Mouse (Mus musculus) spleen, postnatal 4 days (tissue): Measurements from ENCODE around the gene Dnah3.
A peak's percentile ranks its signal among the peaks of the same experiment; 100 is the strongest.

Source experiments
- DNase-seq, 2 experiments: peaks; one replicate each; pipeline ENCODE4 v3.0.0; 2022; ENCODE audit warnings: low spot score in 2 of 2

Dnah3 gene

DNA sequence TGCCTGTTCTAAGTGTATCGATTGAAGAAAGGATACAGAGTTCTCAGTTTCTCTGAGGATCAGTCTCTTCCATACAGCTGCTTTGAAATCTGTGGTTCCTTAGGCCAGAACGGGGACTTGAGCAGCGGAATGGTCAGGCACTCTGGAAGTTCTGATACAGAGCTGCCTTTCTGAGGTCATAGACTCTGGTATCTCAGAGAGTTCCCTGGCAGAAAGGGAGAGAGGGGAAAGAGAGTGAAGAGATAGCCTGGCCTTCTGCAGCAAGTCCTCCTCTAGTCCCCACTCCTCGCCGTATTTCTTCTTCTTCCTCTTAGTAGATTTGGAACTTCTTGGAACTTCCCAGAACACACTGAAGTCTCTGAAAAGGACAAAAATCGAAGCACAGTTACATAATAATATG lies at the start of gene Dnah3:
TSS of gene Dnah3 (minus strand) at position 101 of the 400 bp plus-strand sequence.
- DNase-seq = no peak

DNA sequence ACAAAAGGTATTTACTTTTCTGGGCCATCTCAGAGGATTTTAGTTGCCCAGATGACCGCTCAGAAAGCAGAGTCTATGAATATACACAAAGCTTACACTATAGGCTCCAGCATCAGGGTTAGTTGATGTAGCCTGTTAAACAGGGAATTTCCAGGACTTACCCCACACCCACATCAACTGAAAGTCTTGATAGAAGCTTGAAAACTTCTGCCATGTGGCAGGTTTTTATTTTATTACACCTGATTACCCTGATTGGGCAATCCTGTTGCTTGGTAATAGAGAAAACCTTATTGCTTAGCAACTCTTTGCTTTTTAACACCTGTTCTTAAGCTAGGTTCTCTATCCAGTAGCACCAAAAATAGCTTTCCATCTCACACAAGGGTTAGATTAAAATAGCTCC lies 47.7 kb upstream of the Dnah3 start:
- DNase-seq = no peak

DNA sequence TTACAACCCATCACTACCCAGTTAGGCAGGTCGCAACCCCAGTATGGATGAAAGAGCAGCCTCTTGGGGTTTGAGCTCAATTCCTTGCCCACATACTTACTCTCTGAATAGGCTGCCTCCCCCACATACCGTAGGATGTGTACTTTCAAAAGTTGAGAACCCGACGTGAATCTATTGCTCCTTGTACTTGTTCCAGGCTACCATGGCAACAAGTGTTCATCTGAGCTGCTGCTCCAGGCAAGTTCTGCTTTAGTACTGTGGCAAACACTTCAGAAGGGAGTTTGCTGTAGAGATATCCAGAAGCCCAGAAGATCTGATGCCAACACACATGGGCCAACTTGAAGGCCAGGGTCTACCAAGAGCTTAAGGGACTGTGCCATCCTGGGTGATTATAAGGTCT lies 33.9 kb upstream of the Dnah3 start:
- DNase-seq = no peak

DNA sequence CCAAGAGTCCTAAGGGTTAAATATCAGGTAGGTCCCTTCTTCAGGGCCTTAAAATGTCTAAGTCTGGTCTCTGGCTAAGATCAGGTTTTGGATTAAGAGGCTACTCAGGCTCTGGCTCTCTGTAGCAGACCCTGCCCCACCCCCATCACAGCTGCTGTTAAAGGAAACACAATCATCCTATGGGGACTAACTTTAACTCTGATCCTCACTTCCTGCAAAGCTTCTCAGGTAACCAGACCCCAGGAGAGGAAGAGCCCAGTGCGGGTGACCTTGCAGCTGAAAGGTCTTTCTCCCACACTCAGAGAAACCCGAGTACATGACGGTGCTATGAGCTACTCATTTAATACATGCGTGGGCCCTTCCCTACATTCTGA lies 32.6 kb upstream of the Dnah3 start:
- DNase-seq = no peak

DNA sequence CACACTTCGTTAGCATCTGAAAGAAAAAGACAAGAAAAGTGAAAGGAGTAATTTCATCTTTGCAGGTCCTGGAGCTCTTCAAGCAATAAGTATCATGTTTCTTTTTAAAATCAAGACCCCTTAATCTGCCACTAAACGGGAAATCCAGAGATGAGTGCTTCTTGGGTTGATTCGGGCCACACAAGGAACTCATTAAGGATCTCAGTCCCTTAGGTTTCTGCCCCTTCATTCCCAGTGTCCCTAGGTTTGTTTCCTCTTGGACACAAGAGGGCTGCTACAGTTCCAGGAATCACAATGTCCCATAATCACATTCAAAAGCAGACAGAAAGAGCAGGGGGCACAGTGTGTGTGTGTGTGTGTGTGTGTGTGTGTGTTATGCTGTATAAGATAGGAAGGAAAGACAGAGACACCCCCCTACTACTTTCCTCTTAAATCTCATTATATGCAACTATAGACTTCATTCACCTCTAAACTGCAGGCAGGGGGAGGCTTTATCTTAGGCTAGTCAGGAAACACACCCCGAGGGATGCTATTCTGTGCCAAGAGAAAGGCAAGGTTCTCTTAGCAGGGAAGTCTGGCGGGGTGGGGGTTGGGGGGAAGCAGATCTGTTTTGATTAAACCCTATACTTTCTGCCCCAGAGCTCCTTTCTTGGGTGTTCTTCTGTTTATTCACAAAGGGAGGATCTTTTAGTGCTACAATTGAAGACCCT lies 32.1 kb upstream of the Dnah3 start:
- no peak for DNase-seq

DNA sequence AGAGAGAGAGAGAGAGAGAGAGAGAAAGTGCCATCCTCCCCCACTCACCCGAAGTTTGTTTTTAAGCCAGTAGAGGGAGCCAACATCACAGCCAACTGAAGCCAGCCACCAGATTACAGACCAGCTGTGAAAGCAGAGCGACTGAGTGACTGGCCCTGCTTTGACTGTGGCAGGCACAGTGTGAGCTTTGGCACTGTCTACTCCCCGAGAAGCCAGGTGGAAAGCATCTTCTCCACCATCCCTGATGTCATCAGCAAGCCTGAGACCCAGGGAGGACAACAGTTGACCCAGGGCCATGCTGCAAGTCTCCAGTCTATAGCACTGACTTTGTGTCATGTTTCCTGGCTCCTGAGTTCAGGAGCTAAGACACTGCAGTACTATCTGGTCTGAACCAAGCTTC lies 29.8 kb upstream of the Dnah3 start:
- DNase-seq = peak; percentile 29 to 64

DNA sequence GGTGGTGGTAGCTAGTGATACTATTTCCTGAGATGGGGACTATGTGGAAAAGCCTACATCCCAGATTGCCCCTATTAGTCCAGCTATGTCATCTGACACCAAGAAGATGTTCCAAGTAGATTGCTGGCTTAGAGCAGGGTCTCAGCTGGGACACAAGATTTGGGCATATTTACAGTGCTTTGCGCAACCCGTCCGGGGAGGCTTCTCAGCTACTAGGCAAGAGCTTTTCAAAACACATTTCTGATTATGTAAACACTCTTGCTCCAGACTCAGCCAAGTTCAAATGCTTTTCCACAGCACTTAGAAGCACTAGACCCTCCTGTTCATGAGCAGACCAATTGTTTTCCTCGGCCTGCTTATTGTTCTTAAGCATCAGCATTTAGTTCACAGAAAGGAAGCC lies 28.7 kb upstream of the Dnah3 start:
- DNase-seq = no peak

DNA sequence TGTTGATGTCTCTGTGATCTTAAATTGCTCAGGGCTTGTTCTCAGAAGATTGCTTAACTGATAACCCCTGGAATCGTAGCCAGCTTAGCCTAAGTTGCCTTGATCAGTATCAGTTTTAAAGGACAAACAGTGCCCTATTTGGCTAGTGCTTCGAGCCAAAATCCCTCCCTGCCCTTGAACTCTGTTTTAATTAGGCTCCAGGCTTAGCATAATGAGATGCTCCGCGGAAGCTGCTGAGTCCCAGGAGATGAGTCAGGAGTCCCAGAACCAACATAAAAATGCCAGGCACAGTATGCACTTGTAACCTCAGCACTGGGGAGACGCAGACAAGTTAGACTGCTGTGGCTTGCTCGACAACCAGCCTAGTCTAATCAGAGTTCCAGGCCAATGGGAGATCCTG lies 22.4 kb upstream of the Dnah3 start:
- no peak for DNase-seq

DNA sequence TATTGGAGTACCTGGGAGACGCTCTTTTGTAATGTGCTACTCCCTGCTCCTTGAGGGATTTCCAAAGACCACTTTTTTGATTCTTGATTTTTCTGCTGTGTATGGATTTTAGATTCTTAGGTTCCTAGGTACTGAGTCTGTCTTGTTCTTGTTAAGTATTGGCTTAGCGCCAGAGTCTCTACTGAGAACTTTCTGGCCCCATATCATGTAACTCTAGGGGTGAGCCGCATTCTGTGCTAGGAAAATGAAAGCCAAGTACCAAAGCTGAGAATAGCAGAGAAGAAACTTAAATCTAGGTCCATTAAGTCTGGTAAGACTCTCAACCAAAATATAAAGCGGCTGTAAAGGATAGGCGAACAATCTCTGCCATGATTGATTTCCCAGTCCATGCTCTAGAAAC lies 21.9 kb upstream of the Dnah3 start:
- no peak for DNase-seq

DNA sequence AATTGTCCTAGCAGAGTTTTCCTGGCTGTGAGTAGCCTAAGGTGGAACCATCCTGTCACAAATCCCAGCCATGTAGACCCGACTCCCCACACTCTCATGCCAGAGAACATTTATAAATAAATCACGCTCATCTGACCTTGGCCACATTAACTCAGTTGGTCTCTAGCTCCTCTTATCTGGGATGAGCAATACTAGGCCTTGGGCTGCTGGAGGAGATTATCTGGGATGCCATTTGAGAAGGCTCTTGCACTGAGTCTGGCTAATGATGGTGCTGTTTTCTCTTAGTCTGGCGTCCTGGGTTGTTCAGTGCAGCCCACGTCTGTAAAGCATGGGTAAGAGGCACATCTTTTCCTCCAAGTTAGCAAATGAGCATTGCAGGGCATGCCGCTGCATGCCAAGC lies 14.6 kb upstream of the Dnah3 start:
- no peak for DNase-seq

DNA sequence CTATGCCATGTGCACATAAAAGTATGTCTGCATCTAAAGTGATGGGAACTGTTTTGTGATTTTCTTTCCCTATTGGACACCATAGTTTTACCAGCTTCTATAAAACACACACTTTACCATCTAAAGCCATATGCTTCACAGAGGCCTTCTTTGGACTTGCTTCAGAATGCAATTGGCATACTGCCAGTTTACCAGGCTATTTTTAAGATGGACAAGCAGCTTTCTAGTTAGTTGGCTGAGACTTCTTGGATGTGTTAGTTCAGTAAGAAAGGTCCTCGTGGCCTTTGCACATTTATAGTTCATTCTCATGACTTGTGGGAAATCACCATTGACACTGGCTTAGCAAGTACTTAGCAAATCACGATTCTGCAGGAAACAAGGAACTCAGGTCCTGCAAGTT lies 11.3 kb upstream of the Dnah3 start:
- DNase-seq = no peak

DNA sequence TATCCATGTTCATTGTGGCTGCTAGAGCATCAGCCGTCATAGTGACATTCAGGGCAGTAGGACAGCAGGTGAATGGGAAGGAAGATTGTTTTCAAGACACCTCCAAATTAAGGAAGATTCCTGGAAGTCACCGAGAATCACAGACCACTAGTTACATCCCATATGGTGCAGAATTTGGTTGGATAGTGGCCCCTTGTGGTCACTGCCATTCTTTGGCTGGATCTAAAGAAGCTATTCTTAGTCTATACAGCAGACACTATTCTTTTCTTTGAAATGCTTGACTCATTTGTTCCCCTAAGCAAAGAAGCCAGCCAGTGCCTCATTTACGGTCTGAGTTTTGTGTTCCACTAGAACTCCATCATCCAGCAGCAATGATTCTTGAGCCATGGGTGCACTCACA lies 9.9 kb upstream of the Dnah3 start:
- DNase-seq = no peak

DNA sequence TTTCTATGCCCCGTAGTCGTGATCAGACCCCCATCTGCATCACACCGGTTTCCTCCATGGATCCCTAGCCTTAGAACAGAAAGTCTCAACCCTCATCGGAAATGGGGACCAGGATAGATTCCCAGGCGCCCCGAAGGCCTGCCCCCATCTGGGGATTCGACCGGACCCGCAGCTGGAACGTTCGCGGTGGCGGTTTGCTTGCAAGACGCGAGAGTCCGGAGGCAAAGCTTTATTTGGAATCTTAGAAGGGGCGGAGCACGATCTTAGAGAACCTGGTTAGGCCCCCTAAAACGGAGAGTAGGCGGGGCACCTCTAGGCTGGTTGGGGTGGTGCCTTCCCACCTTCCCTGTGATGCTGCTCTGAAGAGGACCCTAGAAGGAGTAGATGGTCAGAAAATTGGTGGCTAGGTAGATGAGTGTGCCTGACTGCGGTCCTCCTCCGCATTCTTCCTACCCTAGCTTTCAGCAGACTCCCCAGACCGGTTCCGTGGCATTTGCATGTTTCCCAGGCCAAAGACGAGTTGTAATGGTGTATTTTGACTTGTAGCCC lies 8.0 kb upstream of the Dnah3 start:
- DNase-seq = no peak

DNA sequence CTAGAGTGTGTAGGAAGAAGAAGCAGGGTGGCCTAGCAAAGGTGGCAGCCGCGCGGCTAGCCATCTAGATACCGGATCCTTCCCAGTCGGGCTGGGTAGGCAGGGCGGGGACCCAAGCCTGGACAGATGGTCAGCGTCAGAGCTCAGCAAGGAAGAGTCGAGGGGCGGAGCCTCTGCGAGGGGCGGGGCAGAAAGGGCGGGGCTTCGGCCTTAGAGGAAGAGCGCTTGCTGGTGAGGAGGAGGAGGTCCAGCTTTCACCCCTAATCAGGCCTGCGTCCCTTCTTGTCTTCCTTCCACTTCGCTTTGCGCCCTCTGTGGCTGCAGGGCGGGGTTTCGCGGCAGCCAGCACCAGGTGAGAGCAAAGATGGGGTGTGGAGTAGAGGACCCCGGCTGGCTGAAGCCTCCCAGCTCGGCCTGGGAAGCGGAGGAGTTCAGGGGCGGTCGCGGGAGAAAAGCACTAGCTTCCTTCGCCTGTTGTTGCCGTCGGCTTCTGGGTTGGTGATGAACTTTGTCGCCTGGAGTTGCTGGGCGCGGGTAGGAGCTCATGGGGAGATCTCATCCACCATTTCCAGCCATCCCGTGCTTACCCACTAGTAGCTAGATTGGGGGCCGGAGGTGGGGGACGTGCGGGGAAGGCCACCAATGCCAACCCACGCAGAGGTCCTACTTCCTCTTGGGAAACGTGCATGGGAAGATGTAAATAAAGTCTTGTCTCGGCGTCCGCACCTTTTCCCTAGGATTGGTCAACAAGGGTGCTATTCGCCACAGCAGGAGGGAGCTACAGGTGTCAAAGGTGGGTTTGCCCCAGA lies 7.3 kb upstream of the Dnah3 start, which contains the start of gene Tmem159:
TSS of gene Tmem159 (plus strand) at position 190 of the 809 bp plus-strand sequence.
- peak; percentile 67 to 77 for DNase-seq

DNA sequence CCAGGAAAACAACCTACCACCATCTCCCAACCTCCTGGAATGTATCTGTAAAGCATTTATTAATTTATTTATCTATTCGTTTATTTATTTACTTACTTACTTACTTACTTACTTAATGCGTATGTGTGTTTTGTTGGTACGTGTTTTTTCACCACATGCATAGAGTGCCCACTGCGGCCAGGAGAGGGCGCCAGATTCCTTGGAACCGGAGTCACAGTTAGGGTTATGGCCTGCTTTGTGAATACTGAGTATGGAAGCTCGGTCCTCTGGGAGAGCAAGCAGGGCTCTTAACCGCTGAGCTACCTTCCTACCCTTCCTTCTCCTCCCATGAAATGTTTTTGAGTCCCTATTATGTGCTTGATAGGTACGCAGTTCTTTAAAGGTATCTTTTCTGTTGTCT lies 3.3 kb upstream of the Dnah3 start:
- peak; percentile 42 to 74 for DNase-seq

DNA sequence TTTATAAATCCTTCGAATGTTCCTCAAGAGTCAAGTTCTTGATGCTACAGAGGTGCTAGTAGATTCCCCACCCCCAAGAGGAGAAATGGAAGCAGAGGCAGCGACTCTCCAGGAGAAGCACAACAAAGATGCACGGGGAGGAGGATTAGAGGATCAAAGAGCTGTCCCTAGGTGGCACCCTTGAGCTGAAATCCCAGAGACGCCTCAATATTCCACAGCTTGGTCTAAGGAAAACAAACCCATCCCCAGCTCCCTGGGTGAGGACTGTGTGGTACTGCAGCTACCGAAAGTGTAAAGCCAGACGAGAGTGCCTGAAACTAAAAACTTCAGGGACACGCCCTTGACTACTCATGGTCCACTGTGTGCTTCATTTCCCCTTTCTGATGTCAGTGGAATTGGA lies 2.8 kb upstream of the Dnah3 start:
- DNase-seq = no peak

DNA sequence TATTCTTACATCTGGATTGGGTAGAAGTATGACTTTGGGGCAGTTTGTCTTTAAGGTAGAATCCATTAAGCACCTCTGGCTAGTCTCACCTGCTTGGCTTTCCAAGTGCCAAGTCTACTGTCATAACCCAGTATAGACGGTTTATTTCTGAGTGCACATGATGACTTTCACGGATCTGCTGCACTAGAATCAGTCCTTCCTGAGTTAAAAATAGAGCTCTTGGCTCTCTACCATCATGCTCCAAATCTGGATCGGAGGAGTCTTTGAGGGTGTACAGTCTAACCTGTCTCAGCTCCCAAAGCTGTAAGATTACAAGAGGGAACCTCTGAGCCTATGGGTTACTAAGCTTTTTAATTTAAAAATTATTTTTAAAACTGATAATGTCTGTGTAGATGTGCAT lies 864 bp downstream of the Dnah3 start:
- no peak for DNase-seq

DNA sequence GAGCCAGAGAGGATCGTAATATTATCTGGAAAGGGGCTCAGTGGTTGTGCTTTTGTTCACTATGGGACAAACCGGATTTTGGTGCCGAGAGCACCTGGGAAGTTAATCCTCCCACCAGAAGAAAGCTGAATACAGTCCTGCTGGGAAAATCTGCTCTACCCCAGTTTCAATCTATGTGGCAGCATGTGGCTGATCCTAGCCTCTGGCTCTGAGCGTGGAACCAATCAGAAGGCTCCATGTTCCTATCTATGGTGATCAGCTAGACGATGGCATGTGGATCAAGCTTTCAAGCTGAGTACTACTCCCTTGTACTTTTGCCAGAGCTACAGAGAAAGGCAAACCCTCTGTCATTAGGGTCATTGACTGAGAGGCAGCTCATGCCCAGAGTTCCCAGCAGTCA lies 2.0 kb downstream of the Dnah3 start:
- DNase-seq = no peak

DNA sequence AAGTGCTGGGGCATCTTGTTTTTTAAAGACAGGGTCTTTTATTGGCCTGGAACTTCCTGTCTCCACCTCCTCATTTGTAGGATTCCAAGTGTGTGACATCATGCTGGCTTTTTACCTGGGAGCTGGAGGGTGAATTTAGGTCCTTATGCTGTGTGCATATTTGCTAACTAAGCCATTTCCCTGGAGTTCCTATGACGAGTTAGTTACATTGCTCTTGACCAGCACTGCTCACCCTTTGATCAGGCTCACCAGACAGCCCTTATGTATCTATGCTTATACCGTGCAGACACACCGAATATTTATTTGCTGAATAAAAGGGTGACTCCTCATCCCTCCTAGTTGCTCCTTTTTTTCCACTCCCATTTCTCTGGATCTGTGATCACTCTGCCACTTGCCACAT lies 14.9 kb downstream of the Dnah3 start:
- no peak for DNase-seq

DNA sequence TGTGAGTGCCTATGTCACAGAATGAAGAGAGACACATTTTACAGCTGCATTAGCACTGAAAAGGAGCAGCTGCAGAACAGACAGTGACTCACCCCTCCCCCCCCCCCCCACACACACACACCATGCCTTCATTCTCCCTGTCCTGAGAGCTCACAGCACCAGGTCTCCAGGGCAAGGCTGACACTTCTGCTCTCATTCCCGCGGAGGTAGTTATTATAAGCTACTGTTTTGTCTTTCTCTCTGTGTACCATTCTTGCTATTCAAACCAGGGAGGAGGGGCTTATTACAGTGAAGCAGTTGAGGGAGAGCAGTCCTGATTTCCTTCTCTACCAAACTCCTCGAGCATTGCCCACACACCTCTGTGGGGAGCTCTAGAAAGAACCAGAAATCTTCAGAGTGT lies 25.9 kb downstream of the Dnah3 start:
- DNase-seq = no peak

DNA sequence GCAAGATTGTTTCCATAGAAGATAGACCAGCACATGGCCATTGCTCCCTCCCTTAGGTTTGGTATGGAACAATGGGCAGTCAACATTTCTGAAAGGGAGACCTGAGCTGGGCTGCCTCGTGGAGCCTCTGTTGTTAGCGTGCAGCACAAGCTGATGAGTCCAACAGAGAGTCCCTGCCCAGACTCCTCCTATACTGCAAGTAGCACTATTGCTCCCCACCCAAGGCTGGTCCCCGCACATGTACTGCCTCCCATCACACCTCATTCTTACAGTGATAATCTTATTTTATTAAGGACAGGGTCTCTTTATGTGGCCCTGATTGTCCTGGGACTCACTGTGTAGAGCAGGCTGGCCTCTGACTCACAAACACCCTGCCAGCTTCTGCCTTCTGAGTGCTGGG lies 27.0 kb downstream of the Dnah3 start:
- no peak for DNase-seq

DNA sequence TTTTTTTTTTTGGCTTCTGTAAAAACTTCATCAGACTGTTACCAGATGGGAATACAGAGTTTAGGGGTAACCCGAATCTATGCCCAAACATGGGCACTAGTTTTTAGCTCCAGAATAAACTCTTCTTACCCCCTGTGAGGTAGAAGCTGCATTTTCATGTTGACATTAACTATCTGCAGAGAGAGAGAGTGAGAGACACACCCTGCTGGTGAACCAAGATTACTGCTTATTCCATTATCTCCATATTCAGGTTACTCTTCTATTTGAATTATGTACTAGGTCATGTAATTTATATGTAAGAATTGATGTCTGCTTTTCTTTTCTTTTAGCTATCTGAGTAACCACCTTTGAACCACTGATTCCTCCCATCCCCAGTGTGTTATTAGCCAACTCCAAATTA lies 31.0 kb downstream of the Dnah3 start:
- DNase-seq = no peak

DNA sequence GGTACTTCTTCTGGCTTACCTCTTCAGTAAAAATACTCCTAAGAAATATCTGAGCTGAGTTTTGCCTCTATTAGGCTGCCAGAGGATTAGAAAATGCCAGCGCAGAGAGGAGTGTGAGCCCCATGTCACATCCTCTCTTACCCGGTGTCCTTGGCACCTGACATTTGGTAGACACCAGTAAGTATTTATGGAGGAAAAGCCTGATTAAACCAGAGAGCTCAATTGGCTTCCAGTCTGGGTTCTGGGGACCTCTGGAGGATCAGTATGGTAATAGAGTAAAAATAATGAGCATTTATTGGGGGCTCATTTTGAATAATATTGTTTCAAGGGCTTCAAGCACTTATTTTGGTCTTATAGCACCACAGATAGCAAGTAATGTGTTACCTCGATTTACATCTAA lies 39.6 kb downstream of the Dnah3 start:
- DNase-seq = no peak
